Mouse (Mus musculus): ENCODE data around the gene Wdr49. TPM values are rescaled to one million over a fixed set of nuclear protein-coding genes. Genes with fewer than 3 reads are reported as not detected.

Wdr49 gene
- polyA plus RNA-seq, 1 experiment, result 0.48 TPM

DNA sequence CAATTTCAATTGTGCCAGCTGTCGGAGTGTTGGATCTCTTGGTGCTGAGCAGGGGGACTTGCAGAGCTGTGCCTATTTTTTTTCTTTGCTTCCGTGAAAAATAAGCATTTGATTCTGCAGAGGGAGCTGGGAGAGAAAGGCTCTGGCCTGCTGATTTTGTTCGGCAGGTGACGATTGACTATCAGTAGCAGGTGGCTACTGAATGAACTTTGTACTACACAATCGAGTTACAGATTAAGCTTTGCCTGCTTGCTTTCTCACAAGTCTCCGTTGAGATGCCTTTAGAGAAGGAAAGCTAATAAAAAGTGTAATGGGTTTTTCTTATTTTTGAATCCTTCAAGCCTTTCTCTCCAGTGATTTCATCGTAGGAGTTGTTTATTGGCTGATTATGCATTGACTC, 6.8 kb downstream of the Wdr49 start:
- no peak overlapping the region for H3K4me3 ChIP-seq (ENCODE audit: control insufficient read depth, low read depth, low read length)
- H3K27ac ChIP-seq (ENCODE audit: control insufficient read depth, insufficient read depth, low read depth, low read length), result no peak overlapping the region
- TF ChIP-seq CTCF (IDR thresholded peaks at IDR 0.05; ENCODE audit: control insufficient read depth, insufficient read depth, insufficient replicate concordance, low read depth, low read length), result no peak
- TF ChIP-seq POLR2A (IDR thresholded peaks at IDR 0.05; ENCODE audit: control insufficient read depth, low read depth, low read length), result no peak
- H3K4me1 ChIP-seq (ENCODE audit: control insufficient read depth, insufficient read depth, low read length), result no peaks in the 10 kb centered on the region
- H3K36me3 ChIP-seq (ENCODE audit: control insufficient read depth, insufficient read depth, low read length), result no peaks in the 10 kb centered on the region
- H3K27me3 ChIP-seq (ENCODE audit: control insufficient read depth, insufficient read depth, low read length), result no peaks in the 10 kb centered on the region

DNA sequence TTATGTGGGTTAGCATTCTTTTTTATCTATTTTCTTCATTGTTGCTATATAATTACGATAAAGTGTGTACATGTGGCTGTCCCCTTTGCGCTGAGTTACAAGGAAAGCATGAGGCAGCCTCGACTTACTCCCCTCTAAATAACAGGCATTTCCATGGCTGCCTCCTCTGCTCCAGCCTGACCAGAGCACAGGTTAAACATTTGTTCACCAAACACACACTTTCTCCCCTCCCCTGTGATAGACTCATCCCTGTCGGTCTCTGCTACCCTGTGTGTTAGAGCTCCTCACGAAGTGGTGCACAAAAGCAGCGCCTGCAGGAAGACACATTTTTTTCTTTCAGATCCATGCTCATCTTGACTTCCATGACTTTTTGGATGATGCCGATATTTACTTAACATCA, 7.3 kb downstream of the Wdr49 start:
- H3K36me3 ChIP-seq (ENCODE audit: control insufficient read depth, insufficient read depth, low read length), result no peaks in the 10 kb centered on the region
- no peak overlapping the region for H3K27ac ChIP-seq (ENCODE audit: control insufficient read depth, insufficient read depth, low read depth, low read length)
- TF ChIP-seq CTCF (IDR thresholded peaks at IDR 0.05; ENCODE audit: control insufficient read depth, insufficient read depth, insufficient replicate concordance, low read depth, low read length) (no peak), POLR2A (IDR thresholded peaks at IDR 0.05; ENCODE audit: control insufficient read depth, low read depth, low read length) (no peak)
- no peaks in the 10 kb centered on the region for H3K27me3 ChIP-seq (ENCODE audit: control insufficient read depth, insufficient read depth, low read length)
- H3K4me3 ChIP-seq (ENCODE audit: control insufficient read depth, low read depth, low read length), result no peak overlapping the region
- H3K4me1 ChIP-seq (ENCODE audit: control insufficient read depth, insufficient read depth, low read length), result no peaks in the 10 kb centered on the region

DNA sequence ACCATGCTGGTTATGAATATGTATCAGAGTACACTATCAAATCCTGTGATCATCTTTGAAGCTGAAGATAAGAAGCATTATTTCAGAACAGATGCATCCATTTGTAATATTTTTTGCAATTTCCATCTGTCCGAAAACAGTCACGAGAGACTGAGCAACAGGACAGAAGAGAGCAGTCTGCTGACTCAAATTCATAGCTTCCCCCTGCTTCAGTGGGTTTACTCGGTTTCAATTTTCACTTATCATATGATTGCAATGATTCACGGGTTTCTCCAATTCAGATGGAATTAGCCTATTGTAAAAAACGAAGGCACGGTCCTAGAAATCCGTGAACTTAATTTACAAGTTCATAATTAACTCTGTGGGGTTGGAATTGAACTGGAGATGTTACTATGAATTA, 13.8 kb downstream of the Wdr49 start:
- Histone ChIP-seq H3K36me3 (ENCODE audit: control insufficient read depth, insufficient read depth, low read length) (no peaks in the 10 kb centered on the region), H3K27me3 (ENCODE audit: control insufficient read depth, insufficient read depth, low read length) (no peaks in the 10 kb centered on the region), H3K4me3 (ENCODE audit: control insufficient read depth, low read depth, low read length) (no peak overlapping the region), H3K4me1 (ENCODE audit: control insufficient read depth, insufficient read depth, low read length) (no peaks in the 10 kb centered on the region), H3K27ac (ENCODE audit: control insufficient read depth, insufficient read depth, low read depth, low read length) (no peak overlapping the region)
- TF ChIP-seq CTCF (IDR thresholded peaks at IDR 0.05; ENCODE audit: control insufficient read depth, insufficient read depth, insufficient replicate concordance, low read depth, low read length) (no peak), POLR2A (IDR thresholded peaks at IDR 0.05; ENCODE audit: control insufficient read depth, low read depth, low read length) (no peak)

DNA sequence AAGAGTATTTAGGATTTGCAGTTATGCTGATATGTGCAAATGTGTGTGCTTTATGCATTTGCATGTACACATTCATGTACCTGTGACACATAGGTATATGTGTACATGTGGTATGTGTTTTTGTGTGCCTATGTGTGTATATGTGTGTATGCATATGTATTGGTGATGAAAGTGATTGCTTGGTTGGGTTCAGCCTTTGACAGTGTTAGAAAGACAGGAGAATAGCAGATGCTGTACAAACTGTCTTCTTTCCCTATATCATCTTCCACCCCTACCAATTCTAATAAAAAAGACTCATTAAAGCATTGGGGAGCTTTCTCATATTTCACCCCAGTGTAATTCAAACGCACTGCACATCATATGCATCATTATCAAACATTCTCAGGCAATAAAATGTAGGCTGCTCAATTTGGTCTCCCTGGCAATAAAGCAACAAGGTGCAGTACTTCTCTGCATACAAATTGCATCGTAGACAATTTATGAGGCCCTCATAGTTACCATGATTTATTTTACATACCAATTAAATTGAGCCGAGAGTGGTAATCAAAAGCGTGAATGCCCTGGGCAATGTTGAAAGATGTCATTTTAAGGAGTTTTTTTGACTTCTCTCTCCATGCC, 51.3 kb downstream of the Wdr49 start:
- Histone ChIP-seq H3K27me3 (ENCODE audit: control insufficient read depth, insufficient read depth, low read length) (no peaks in the 10 kb centered on the region), H3K4me1 (ENCODE audit: control insufficient read depth, insufficient read depth, low read length) (no peaks in the 10 kb centered on the region), H3K4me3 (ENCODE audit: control insufficient read depth, low read depth, low read length) (no peak overlapping the region), H3K27ac (ENCODE audit: control insufficient read depth, insufficient read depth, low read depth, low read length) (no peak overlapping the region), H3K36me3 (ENCODE audit: control insufficient read depth, insufficient read depth, low read length) (no peaks in the 10 kb centered on the region)
- no peak for TF ChIP-seq POLR2A (IDR thresholded peaks at IDR 0.05; ENCODE audit: control insufficient read depth, low read depth, low read length)
- no peak for TF ChIP-seq CTCF (IDR thresholded peaks at IDR 0.05; ENCODE audit: control insufficient read depth, insufficient read depth, insufficient replicate concordance, low read depth, low read length)

DNA sequence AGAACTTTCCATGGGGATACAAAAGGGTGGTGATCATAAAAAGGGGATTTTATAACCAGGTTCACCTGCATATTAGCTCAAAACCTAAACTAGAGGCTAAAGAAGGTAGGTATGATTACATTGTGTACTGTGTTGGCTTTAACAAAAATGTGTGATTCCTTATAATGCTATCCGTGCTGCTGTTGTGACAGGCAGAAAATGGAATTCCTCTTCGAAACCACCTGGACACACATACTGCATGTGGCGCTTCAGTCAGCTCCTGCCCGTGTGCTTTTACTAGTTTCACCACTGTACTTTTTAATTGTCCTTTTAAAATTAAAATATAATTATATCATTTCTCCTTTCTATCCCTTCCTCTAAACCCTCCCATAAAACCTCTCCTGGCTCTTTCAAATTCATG, 86.0 kb downstream of the Wdr49 start:
- Histone ChIP-seq H3K27me3 (ENCODE audit: control insufficient read depth, insufficient read depth, low read length) (no peaks in the 10 kb centered on the region), H3K4me3 (ENCODE audit: control insufficient read depth, low read depth, low read length) (no peak overlapping the region), H3K4me1 (ENCODE audit: control insufficient read depth, insufficient read depth, low read length) (no peaks in the 10 kb centered on the region), H3K36me3 (ENCODE audit: control insufficient read depth, insufficient read depth, low read length) (no peaks in the 10 kb centered on the region), H3K27ac (ENCODE audit: control insufficient read depth, insufficient read depth, low read depth, low read length) (no peak overlapping the region)
- no peak for TF ChIP-seq CTCF (IDR thresholded peaks at IDR 0.05; ENCODE audit: control insufficient read depth, insufficient read depth, insufficient replicate concordance, low read depth, low read length)
- no peak for TF ChIP-seq POLR2A (IDR thresholded peaks at IDR 0.05; ENCODE audit: control insufficient read depth, low read depth, low read length)

DNA sequence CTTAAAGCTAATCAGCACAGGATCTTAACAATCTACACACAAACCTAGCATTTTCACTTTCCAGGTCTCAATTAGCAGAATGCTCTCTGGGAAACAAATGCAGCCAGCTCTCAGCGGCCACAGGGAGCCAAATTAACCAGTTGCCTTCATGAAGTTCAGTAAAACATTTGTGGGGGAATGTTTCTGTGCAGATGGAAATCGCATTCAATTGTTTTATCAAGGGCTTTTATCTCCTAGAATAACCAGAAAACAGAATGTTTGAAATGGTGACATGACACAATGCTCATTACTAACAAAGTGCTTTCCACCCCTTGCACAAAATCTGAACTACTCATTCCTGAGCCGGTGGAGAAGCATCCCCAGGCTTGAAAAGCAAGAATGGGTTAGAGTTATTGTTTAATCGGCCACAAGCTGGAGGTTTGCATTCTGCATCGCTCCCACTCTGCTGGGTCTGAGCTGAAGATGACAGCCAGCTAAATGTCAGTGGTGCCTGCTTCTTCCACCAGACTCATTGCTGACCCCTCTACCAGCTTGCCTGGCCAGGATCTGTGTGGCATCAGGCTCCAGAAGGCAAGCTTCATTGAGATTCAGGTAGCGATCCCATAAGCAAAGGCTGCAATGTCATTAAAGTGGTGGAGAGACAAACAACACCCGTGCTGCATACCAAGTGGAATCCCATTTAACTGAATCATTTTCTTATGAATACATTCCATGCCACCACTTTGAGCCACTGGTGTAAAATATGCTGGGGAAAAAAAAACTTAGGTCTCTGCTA, 86.6 kb downstream of the Wdr49 start:
- Histone ChIP-seq H3K36me3 (ENCODE audit: control insufficient read depth, insufficient read depth, low read length) (no peaks in the 10 kb centered on the region), H3K4me1 (ENCODE audit: control insufficient read depth, insufficient read depth, low read length) (no peaks in the 10 kb centered on the region), H3K27me3 (ENCODE audit: control insufficient read depth, insufficient read depth, low read length) (no peaks in the 10 kb centered on the region), H3K4me3 (ENCODE audit: control insufficient read depth, low read depth, low read length) (no peak overlapping the region), H3K27ac (ENCODE audit: control insufficient read depth, insufficient read depth, low read depth, low read length) (no peak overlapping the region)
- TF ChIP-seq POLR2A (IDR thresholded peaks at IDR 0.05; ENCODE audit: control insufficient read depth, low read depth, low read length) (no peak), CTCF (IDR thresholded peaks at IDR 0.05; ENCODE audit: control insufficient read depth, insufficient read depth, insufficient replicate concordance, low read depth, low read length) (no peak)

DNA sequence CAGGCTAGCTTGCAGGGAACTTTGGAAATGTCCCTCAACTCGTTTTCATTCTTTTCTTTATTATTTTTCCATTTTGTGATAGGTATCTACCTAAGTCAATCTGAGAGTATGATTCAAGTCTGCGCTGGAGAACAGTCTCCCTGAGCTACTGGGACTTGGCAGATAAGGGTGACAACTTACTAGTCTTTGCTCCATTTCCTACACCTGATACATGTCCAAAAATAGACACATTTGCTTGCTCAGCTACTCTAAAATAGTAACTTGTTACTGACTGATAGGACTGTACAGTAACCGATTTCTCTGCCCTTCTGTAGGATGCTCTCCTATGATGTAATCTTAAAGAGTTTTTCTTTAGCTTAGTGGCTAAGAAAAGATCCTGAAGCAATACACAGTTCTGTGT, 87.5 kb downstream of the Wdr49 start:
- H3K4me3 ChIP-seq (ENCODE audit: control insufficient read depth, low read depth, low read length), result no peak overlapping the region
- TF ChIP-seq POLR2A (IDR thresholded peaks at IDR 0.05; ENCODE audit: control insufficient read depth, low read depth, low read length) (no peak), CTCF (IDR thresholded peaks at IDR 0.05; ENCODE audit: control insufficient read depth, insufficient read depth, insufficient replicate concordance, low read depth, low read length) (no peak)

More for the DNA sequence above, 87.5 kb downstream of the Wdr49 start:
- H3K27me3 ChIP-seq (ENCODE audit: control insufficient read depth, insufficient read depth, low read length), result no peaks in the 10 kb centered on the region
- no peak overlapping the region for H3K27ac ChIP-seq (ENCODE audit: control insufficient read depth, insufficient read depth, low read depth, low read length)
- no peaks in the 10 kb centered on the region for H3K36me3 ChIP-seq (ENCODE audit: control insufficient read depth, insufficient read depth, low read length)
- H3K4me1 ChIP-seq (ENCODE audit: control insufficient read depth, insufficient read depth, low read length), result no peaks in the 10 kb centered on the region

Data from testis, adult 2 months (tissue).